Mouse (Mus musculus) kidney, embryonic 14.5 days (tissue): ENCODE measurements at regions not wholly inside any gene's neighbourhood (a gene's known extent, or its start where the extent isn't known, plus 50 kb on each side); places are given as distances from the start of the nearest gene placed in this dataset.

Experiments
- ATAC-seq: fragments of 200-750 bp; cut with Nextera tagmentation; 2 replicates; pipeline ENCODE4 v1.8.0; 2017; ENCODE audit warnings: moderate number of reproducible peaks, mild to moderate bottlenecking, moderate TSS enrichment, moderate library complexity; ENCODE audit not compliant: low FRiP score, low TSS enrichment
- H3K27ac ChIP-seq: fragments of 300-500 bp; sonication (generic); 2 replicates; pipeline ENCODE4 v1.5.1; 2014; ENCODE audit warnings: low read depth, mild to moderate bottlenecking, low read length, moderate library complexity, mixed read lengths
- H3K27me3 ChIP-seq: fragments of 300-500 bp; sonication (generic); 2 replicates; pipeline ENCODE4 v1.6.1; 2014; ENCODE audit warnings: mild to moderate bottlenecking, low read length; ENCODE audit not compliant: control insufficient read depth, insufficient read depth
- H3K36me3 ChIP-seq: fragments of 300-500 bp; sonication (generic); 2 replicates; pipeline ENCODE4 v1.6.1; 2014; ENCODE audit warnings: low read length, mixed read lengths; ENCODE audit not compliant: control insufficient read depth, insufficient read depth
- H3K4me1 ChIP-seq: fragments of 300-500 bp; sonication (generic); 2 replicates; pipeline ENCODE4 v1.6.1; 2014; ENCODE audit warnings: low read length, mixed read lengths; ENCODE audit not compliant: control insufficient read depth, insufficient read depth
- H3K4me2 ChIP-seq: fragments of 300-500 bp; sonication (generic); replicated peaks from 2 replicates; pipeline ENCODE4 v1.6.1; 2014; ENCODE audit warnings: low read depth, mild to moderate bottlenecking, low read length
- H3K4me3 ChIP-seq: fragments of 300-500 bp; sonication (generic); 2 replicates; pipeline ENCODE4 v1.5.1; 2014; ENCODE audit warnings: mild to moderate bottlenecking, low read length
- H3K9ac ChIP-seq: fragments of 300-500 bp; sonication (generic); 2 replicates; pipeline ENCODE4 v1.6.1; 2014; ENCODE audit warnings: low read depth, mild to moderate bottlenecking, low read length, moderate library complexity
- H3K9me3 ChIP-seq: fragments of 300-500 bp; sonication (generic); 2 replicates; pipeline ENCODE4 v1.6.1; 2016; ENCODE audit warnings: low read length; ENCODE audit not compliant: control insufficient read depth
- WGBS: fragments of 180-500 bp; shearing (Covaris S2); extraction: QIAGEN DNeasy Blood & Tissue Kit; methylation state at CpG from one replicate; pipeline ENCODE4 v1.1.7; 2014; 5-methylcytosine and 5-hydroxymethylcytosine counted together

GRCm38 (mm10) chr15:59760490-59760889, 255.9 kb downstream of the 4933412E24Rik start:
- Histone ChIP-seq H3K4me3 (no peak overlapping the region), H3K9ac (no peak overlapping the region), H3K27me3 (no peaks in the 10 kb centered on the region), H3K9me3 (no peaks in the 10 kb centered on the region), H3K4me1 (no peaks in the 10 kb centered on the region), H3K4me2 (no peak overlapping the region), H3K36me3 (no peaks in the 10 kb centered on the region), H3K27ac (no peak overlapping the region)
- WGBS, result 79% methylated on average over 5 of the region's 5 CpGs
- ATAC-seq, result no peak

GRCm38 (mm10) chr15:59759566-59759965, 256.8 kb downstream of the 4933412E24Rik start:
- Histone ChIP-seq H3K4me2 (no peak overlapping the region), H3K27ac (no peak overlapping the region)
- ATAC-seq, result no peak

GRCm38 (mm10) chr15:59758971-59759370, 257.4 kb downstream of the 4933412E24Rik start:
- WGBS, result 82% methylated on average over 2 of the region's 2 CpGs
- no peak overlapping the region for H3K27ac ChIP-seq

More at GRCm38 (mm10) chr15:59759566-59759965, 256.8 kb downstream of the 4933412E24Rik start:
- WGBS, result 43% methylated on average over 4 of the region's 4 CpGs
- Histone ChIP-seq H3K36me3 (no peaks in the 10 kb centered on the region), H3K9ac (no peak overlapping the region), H3K4me1 (no peaks in the 10 kb centered on the region), H3K9me3 (no peaks in the 10 kb centered on the region), H3K4me3 (no peak overlapping the region), H3K27me3 (no peaks in the 10 kb centered on the region)

GRCm38 (mm10) chr15:59756141-59756540, 260.3 kb downstream of the 4933412E24Rik start:
- H3K9me3 ChIP-seq, result no peaks in the 10 kb centered on the region
- no peaks in the 10 kb centered on the region for H3K27me3 ChIP-seq
- no peak overlapping the region for H3K9ac ChIP-seq
- 54% methylated on average over 6 of the region's 6 CpGs for WGBS
- ATAC-seq, result no peak
- H3K4me2 ChIP-seq, result no peak overlapping the region
- H3K4me3 ChIP-seq, result no peak overlapping the region
- no peaks in the 10 kb centered on the region for H3K36me3 ChIP-seq
- no peak overlapping the region for H3K27ac ChIP-seq
- H3K4me1 ChIP-seq, result no peaks in the 10 kb centered on the region

More at GRCm38 (mm10) chr15:59758971-59759370, 257.4 kb downstream of the 4933412E24Rik start:
- Histone ChIP-seq H3K9ac (no peak overlapping the region), H3K4me2 (no peak overlapping the region), H3K9me3 (no peaks in the 10 kb centered on the region), H3K36me3 (no peaks in the 10 kb centered on the region), H3K4me1 (no peaks in the 10 kb centered on the region), H3K27me3 (no peaks in the 10 kb centered on the region), H3K4me3 (no peak overlapping the region)
- no peak for ATAC-seq

GRCm38 (mm10) chr15:59754906-59755305, 261.5 kb downstream of the 4933412E24Rik start:
- Histone ChIP-seq H3K27ac (no peak overlapping the region), H3K9me3 (no peaks in the 10 kb centered on the region), H3K36me3 (no peaks in the 10 kb centered on the region), H3K27me3 (no peaks in the 10 kb centered on the region), H3K9ac (no peak overlapping the region), H3K4me3 (no peak overlapping the region), H3K4me2 (no peak overlapping the region), H3K4me1 (no peaks in the 10 kb centered on the region)
- WGBS, result 79% methylated on average over 13 of the region's 13 CpGs
- ATAC-seq, result no peak

- Histone ChIP-seq H3K9me3 (no peaks in the 10 kb centered on the region), H3K4me1 (no peaks in the 10 kb centered on the region), H3K9ac (no peak overlapping the region), H3K27me3 (no peaks in the 10 kb centered on the region), H3K4me2 (no peak overlapping the region), H3K36me3 (no peaks in the 10 kb centered on the region), H3K27ac (no peak overlapping the region), H3K4me3 (no peak overlapping the region)
- whole genome bisulfite sequencing, result 86% methylated on average over 1 of the region's 1 CpGs
- no peak for ATAC-seq
Observed at GRCm38 (mm10) chr15:59752277-59752676, 264.1 kb downstream of the 4933412E24Rik start.

GRCm38 (mm10) chr15:59746290-59746689, 270.1 kb downstream of the 4933412E24Rik start:
- 70% methylated on average over 9 of the region's 9 CpGs for WGBS
- Histone ChIP-seq H3K4me2 (no peak overlapping the region), H3K9ac (no peak overlapping the region), H3K27ac (no peak overlapping the region), H3K9me3 (no peaks in the 10 kb centered on the region), H3K4me1 (0 out of 2 replicates have a peak, but pooled peaks cover 3% of the 10 kb centered on the region), H3K27me3 (no peaks in the 10 kb centered on the region), H3K4me3 (no peak overlapping the region), H3K36me3 (no peaks in the 10 kb centered on the region)
- ATAC-seq, result no peak

- Histone ChIP-seq H3K27me3 (no peaks in the 10 kb centered on the region), H3K4me2 (no peak overlapping the region), H3K9ac (no peak overlapping the region), H3K9me3 (no peaks in the 10 kb centered on the region), H3K27ac (no peak overlapping the region), H3K36me3 (no peaks in the 10 kb centered on the region), H3K4me3 (no peak overlapping the region), H3K4me1 (peaks cover 6% of the 10 kb centered on the region; the same call in 1 of the 2 replicates)
- ATAC-seq, result no peak
- WGBS, result 79% methylated on average over 5 of the region's 5 CpGs
Observed at GRCm38 (mm10) chr15:59744411-59744931, 271.9 kb downstream of the 4933412E24Rik start.

GRCm38 (mm10) chr15:59739197-59739596, 277.2 kb downstream of the 4933412E24Rik start:
- no peak overlapping the region for H3K27ac ChIP-seq
- no peak overlapping the region for H3K9ac ChIP-seq
- no peak overlapping the region for H3K4me2 ChIP-seq
- no peaks in the 10 kb centered on the region for H3K36me3 ChIP-seq
- 81% methylated on average over 5 of the region's 5 CpGs for WGBS
- no peak overlapping the region for H3K4me3 ChIP-seq
- no peaks in the 10 kb centered on the region for H3K9me3 ChIP-seq
- peaks cover 4% of the 10 kb centered on the region; the same call in 1 of the 2 replicates for H3K4me1 ChIP-seq
- no peak for ATAC-seq
- no peaks in the 10 kb centered on the region for H3K27me3 ChIP-seq
